Mouse (Mus musculus): ENCODE data around the gene Pgrmc2. TPM values are rescaled to one million over a fixed set of nuclear protein-coding genes. Genes with fewer than 3 reads are reported as not detected.

Gene Pgrmc2
- total and polyA plus RNA-seq, 3 experiments, result 18.5 to 50.4 (median 31.6) TPM

DNA sequence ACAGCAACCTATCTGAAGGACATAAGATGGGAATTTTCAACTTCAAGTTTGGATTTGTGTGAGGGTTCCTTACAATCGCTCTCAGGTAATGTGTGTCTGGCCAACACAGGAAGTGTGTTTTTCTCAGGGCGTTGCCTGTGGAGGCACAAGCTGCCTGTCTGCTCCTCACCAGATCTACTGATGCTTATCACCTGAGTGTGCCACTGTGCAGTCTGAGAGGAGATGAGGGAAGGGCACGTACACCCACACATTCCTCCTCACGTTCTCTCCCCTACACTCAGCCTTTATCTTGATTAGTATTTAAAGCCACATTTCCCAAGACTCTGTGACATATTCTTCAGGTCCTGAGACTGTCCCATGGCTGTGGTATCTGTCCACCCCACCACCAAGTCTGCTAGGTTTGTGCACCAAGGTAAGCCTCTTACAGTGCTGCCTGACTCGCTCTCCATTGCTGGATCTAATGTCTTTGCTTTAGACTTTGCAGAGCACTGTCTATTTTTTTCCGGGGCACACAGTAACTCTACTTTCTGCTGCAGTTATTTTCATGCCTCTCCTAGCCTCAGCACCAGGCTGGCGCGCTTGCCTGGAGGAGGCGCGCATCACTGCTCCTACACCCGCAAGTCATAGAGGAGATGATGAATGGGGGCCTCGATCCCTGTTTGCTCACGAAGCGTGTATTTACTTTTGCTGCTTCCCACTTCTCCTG lies 24.9 kb upstream of the Pgrmc2 start:
- no peak for DNase-seq (ENCODE audit: extremely low read depth)
- Histone ChIP-seq H3K27ac (ENCODE audit: insufficient read depth, low read depth) (no peak overlapping the region), H3K4me3 (replicated peaks in 1 of 3; ENCODE audit: low read depth in 2 of 3, low read length in 2 of 3, poor library complexity in 1 of 3) (no peak overlapping the region), H3K79me2 (replicated peaks; ENCODE audit: control insufficient read depth, extremely low read depth, insufficient read depth, poor library complexity, severe bottlenecking) (no peaks in the 10 kb centered on the region), H3K36me3 (replicated peaks in 1 of 2; ENCODE audit: control insufficient read depth in 1 of 2, insufficient read depth in 1 of 2, low read length in 1 of 2) (no peaks in the 10 kb centered on the region), H3K9me3 (replicated peaks; ENCODE audit: low read length) (no peaks in the 10 kb centered on the region), H3K4me1 (ENCODE audit: control insufficient read depth in 1 of 2, insufficient read depth in 2 of 2) (no peaks in the 10 kb centered on the region), H3K9ac (ENCODE audit: insufficient read depth, low read depth) (no peak overlapping the region), H3K4me2 (ENCODE audit: insufficient read depth, low read depth, poor library complexity, severe bottlenecking) (no peak overlapping the region), H3K27me3 (replicated peaks) (no peaks in the 10 kb centered on the region)
- no peak for TF ChIP-seq MAZ (IDR thresholded peaks at IDR 0.05; ENCODE audit: low read depth, low read length)
- TF ChIP-seq RCOR1 (conservative IDR thresholded peaks at IDR 0.05; ENCODE audit: low read depth, low read length), result no peak
- TF ChIP-seq POLR2A (IDR thresholded peaks at IDR 0.05; ENCODE audit: low read depth, low read length), result no peak
- TF ChIP-seq CHD1 (IDR thresholded peaks at IDR 0.05; ENCODE audit: low read depth, low read length), result no peak
- TF ChIP-seq NRF1 (IDR thresholded peaks at IDR 0.05; ENCODE audit: low read depth, low read length), result no peak
- TF ChIP-seq E2F4 (IDR thresholded peaks at IDR 0.05; ENCODE audit: insufficient replicate concordance, low read depth, low read length), result no peak
- no peak for TF ChIP-seq TBP (conservative IDR thresholded peaks at IDR 0.05; ENCODE audit: low read depth, low read length)
- TF ChIP-seq ZNF384 (IDR thresholded peaks at IDR 0.05; ENCODE audit: low read depth, low read length), result no peak
- TF ChIP-seq UBTF (IDR thresholded peaks at IDR 0.05; ENCODE audit: low read depth, low read length), result no peak
- TF ChIP-seq ZKSCAN1 (IDR thresholded peaks at IDR 0.05; ENCODE audit: borderline replicate concordance, low read depth, low read length), result no peak
- TF ChIP-seq SMC3 (IDR thresholded peaks at IDR 0.05; ENCODE audit: low read depth, low read length), result no peak
- no peak for TF ChIP-seq NELFE (IDR thresholded peaks at IDR 0.05; ENCODE audit: low read depth, low read length)
- TF ChIP-seq MAX (IDR thresholded peaks at IDR 0.05; ENCODE audit: low read length), result no peak
- no peak for TF ChIP-seq USF1 (IDR thresholded peaks at IDR 0.05; ENCODE audit: low read depth, low read length)
- no peak for TF ChIP-seq EP300 (IDR thresholded peaks at IDR 0.05; ENCODE audit: low read length)
- no peak for TF ChIP-seq ZC3H11A (IDR thresholded peaks at IDR 0.05; ENCODE audit: low read depth, low read length)
- no peak for TF ChIP-seq JUN (IDR thresholded peaks at IDR 0.05; ENCODE audit: insufficient read depth, low read depth, low read length)
- no peak for TF ChIP-seq ETS1 (conservative IDR thresholded peaks at IDR 0.05; ENCODE audit: low read depth, low read length)
- no peak for TF ChIP-seq JUND (conservative IDR thresholded peaks at IDR 0.05; ENCODE audit: low read depth, low read length)
- TF ChIP-seq CTCF (conservative IDR thresholded peaks at IDR 0.05 in 1 of 2, IDR thresholded peaks at IDR 0.05 in 1 of 2; ENCODE audit: low read depth in 2 of 2, low read length in 2 of 2), result no peak
- dilution Hi-C loops (cut with MboI; ENCODE audit: extremely low pct_ligation_motif_present, extremely low pct_unique_long_range_greater_than_20kb, low sequenced_read_pairs), result no loop called here
- in situ Hi-C loops (cut with MboI; ENCODE audit: low pct_ligation_motif_present, low pct_unique_long_range_greater_than_20kb, low sequenced_read_pairs), result no loop called here

GRCm38 (mm10) chr3:41101905-41102304 lies 19.1 kb upstream of the Pgrmc2 start:
- Histone ChIP-seq H3K9me3 (replicated peaks; ENCODE audit: low read length) (peaks cover 1% of the 10 kb centered on the region), H3K4me2 (ENCODE audit: insufficient read depth, low read depth, poor library complexity, severe bottlenecking) (no peak overlapping the region), H3K79me2 (replicated peaks; ENCODE audit: control insufficient read depth, extremely low read depth, insufficient read depth, poor library complexity, severe bottlenecking) (no peaks in the 10 kb centered on the region), H3K27me3 (replicated peaks) (no peaks in the 10 kb centered on the region), H3K27ac (ENCODE audit: insufficient read depth, low read depth) (no peak overlapping the region), H3K4me1 (ENCODE audit: control insufficient read depth in 1 of 2, insufficient read depth in 2 of 2) (no peaks in the 10 kb centered on the region), H3K4me3 (replicated peaks in 1 of 3; ENCODE audit: low read depth in 2 of 3, low read length in 2 of 3, poor library complexity in 1 of 3) (no peak overlapping the region), H3K36me3 (replicated peaks in 1 of 2; ENCODE audit: control insufficient read depth in 1 of 2, insufficient read depth in 1 of 2, low read length in 1 of 2) (no peaks in the 10 kb centered on the region), H3K9ac (ENCODE audit: insufficient read depth, low read depth) (no peak overlapping the region)
- TF ChIP-seq MAZ (IDR thresholded peaks at IDR 0.05; ENCODE audit: low read depth, low read length) (no peak), POLR2AphosphoS2 (IDR thresholded peaks at IDR 0.05; ENCODE audit: low read depth, low read length) (no peak), GABPA (IDR thresholded peaks at IDR 0.05; ENCODE audit: insufficient replicate concordance, low read depth, low read length) (no peak), PAX5 (IDR thresholded peaks at IDR 0.05; ENCODE audit: low read length) (no peak), TCF12 (IDR thresholded peaks at IDR 0.05; ENCODE audit: low read depth, low read length) (no peak), ELF1 (IDR thresholded peaks at IDR 0.05; ENCODE audit: low read depth, low read length) (no peak), JUND (conservative IDR thresholded peaks at IDR 0.05; ENCODE audit: low read depth, low read length) (no peak), ZKSCAN1 (IDR thresholded peaks at IDR 0.05; ENCODE audit: borderline replicate concordance, low read depth, low read length) (no peak), E2F4 (IDR thresholded peaks at IDR 0.05; ENCODE audit: insufficient replicate concordance, low read depth, low read length) (no peak), MAFK (IDR thresholded peaks at IDR 0.05; ENCODE audit: insufficient replicate concordance, low read length) (no peak), NELFE (IDR thresholded peaks at IDR 0.05; ENCODE audit: low read depth, low read length) (no peak), MXI1 (IDR thresholded peaks at IDR 0.05; ENCODE audit: low read depth, low read length) (no peak)
- dilution Hi-C loops (cut with MboI; ENCODE audit: extremely low pct_ligation_motif_present, extremely low pct_unique_long_range_greater_than_20kb, low sequenced_read_pairs) (no loop called here), in situ Hi-C loops (cut with MboI; ENCODE audit: low pct_ligation_motif_present, low pct_unique_long_range_greater_than_20kb, low sequenced_read_pairs) (no loop called here)
- DNase-seq (ENCODE audit: extremely low read depth), result no peak
